Mouse (Mus musculus) lung, postnatal 10 days (tissue): ENCODE measurements around the gene Enho.

Experiments
- DNase-seq: peaks from one replicate; pipeline ENCODE4 v3.0.0; 2021

The Enho gene

GRCm38 (mm10) chr4:41628202-41628927 lies 11.8 kb downstream of the Enho start:
- peak; percentile 59 for DNase-seq

- no peak for DNase-seq
These were observed 18.1 kb downstream of the Enho start for GRCm38 (mm10) chr4:41622071-41622470.

GRCm38 (mm10) chr4:41618916-41619746 lies 21.0 kb downstream of the Enho start:
- DNase-seq, result no peak

GRCm38 (mm10) chr4:41615661-41616599 lies 24.2 kb downstream of the Enho start:
- DNase-seq, result peak; percentile 56

GRCm38 (mm10) chr4:41614156-41614555 lies 26.0 kb downstream of the Enho start:
- peak; percentile 90 for DNase-seq

- no peak for DNase-seq
These were observed 28.0 kb downstream of the Enho start for GRCm38 (mm10) chr4:41612166-41612565.

- DNase-seq, result peak; percentile 33
These were observed 29.5 kb downstream of the Enho start for GRCm38 (mm10) chr4:41610594-41610980.

GRCm38 (mm10) chr4:41609681-41610593 lies 30.2 kb downstream of the Enho start:
- no peak for DNase-seq

GRCm38 (mm10) chr4:41606784-41607183 lies 33.3 kb downstream of the Enho start:
- peak; percentile 80 for DNase-seq

GRCm38 (mm10) chr4:41604476-41605396 lies 35.4 kb downstream of the Enho start:
- DNase-seq, result no peak

GRCm38 (mm10) chr4:41602818-41603217 lies 37.3 kb downstream of the Enho start:
- no peak for DNase-seq
